Mouse (Mus musculus): ENCODE results near the gene Tifab. TPM values are rescaled to one million over a fixed set of nuclear protein-coding genes. Genes with fewer than 3 reads are reported as not detected.

Gene Tifab
- polyA plus RNA-seq, 1 experiment from 2014 or later, result 0.11 TPM

GRCm38 (mm10) chr13:56139167-56139751 is 39.4 kb downstream of the Tifab start:
- WGBS, result 62% methylated on average over 6 of the region's 6 CpGs
- Histone ChIP-seq H3K27me3 (ENCODE audit: control insufficient read depth, insufficient read depth, low read length) (no peaks in the 10 kb centered on the region), H3K36me3 (ENCODE audit: control insufficient read depth, insufficient read depth, low read length) (no peaks in the 10 kb centered on the region), H3K27ac (ENCODE audit: low read depth, low read length) (no peak overlapping the region), H3K4me2 (ENCODE audit: low read depth, low read length, severe bottlenecking) (no peak overlapping the region), H3K4me1 (replicated peaks; ENCODE audit: control insufficient read depth, insufficient read depth, low read length) (peaks cover 6% of the 10 kb centered on the region; the same call in 1 of the 2 replicates), H3K9ac (ENCODE audit: low read length) (no peak overlapping the region), H3K9me3 (ENCODE audit: control insufficient read depth, low read length) (no peaks in the 10 kb centered on the region), H3K4me3 (ENCODE audit: low read depth, low read length) (no peak overlapping the region)
- no peak for DNase-seq (ENCODE audit: low spot score)
- ATAC-seq (replicated peaks; ENCODE audit: low FRiP score), result no peak

DNA sequence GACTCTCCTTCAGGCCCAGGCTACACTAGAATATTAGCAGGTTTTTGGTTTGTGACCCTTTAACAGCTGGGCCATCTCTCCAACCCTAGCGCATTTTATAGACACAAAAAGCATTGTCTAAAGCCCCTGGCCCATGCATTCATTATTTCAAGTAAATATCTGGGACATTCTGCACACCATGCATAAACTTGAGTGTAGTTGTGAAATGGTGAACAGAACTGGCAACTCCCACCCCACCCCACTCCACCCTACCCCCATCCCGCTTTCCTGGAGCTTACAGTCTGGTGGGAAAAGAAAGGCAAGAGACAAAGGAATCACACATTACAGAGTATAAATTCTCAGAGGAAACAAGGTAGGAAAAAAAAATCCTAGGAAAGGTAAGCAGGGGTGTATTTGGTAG is 42.5 kb downstream of the Tifab start, which contains the start of gene H2afy:
Gene H2afy, minus strand, starts transcription at position 162 of the 400 bp plus-strand sequence.
- DNase-seq (ENCODE audit: low spot score) (no peak), ATAC-seq (replicated peaks; ENCODE audit: low FRiP score) (no peak)
- peak within 1 kb of the TSS; percentile 90 for H3K4me2 ChIP-seq (ENCODE audit: low read depth, low read length, severe bottlenecking)
- peak within 1 kb of the TSS; percentile 99 for H3K9ac ChIP-seq (ENCODE audit: low read length)
- peak within 1 kb of the TSS; percentile 97 for H3K4me3 ChIP-seq (ENCODE audit: low read depth, low read length)
- no peaks in the 10 kb centered on the region for H3K27me3 ChIP-seq (ENCODE audit: control insufficient read depth, insufficient read depth, low read length)
- peak within 1 kb of the TSS; percentile 71 for H3K27ac ChIP-seq (ENCODE audit: low read depth, low read length)
- H3K4me1 ChIP-seq (replicated peaks; ENCODE audit: control insufficient read depth, insufficient read depth, low read length), result no peaks in the 10 kb centered on the region; the same call in none of the 2 replicates
- H3K36me3 ChIP-seq (ENCODE audit: control insufficient read depth, insufficient read depth, low read length), result no peaks in the 10 kb centered on the region; the same call in 1 of the 2 replicates
- H3K9me3 ChIP-seq (ENCODE audit: control insufficient read depth, low read length), result no peaks in the 10 kb centered on the region
- WGBS, result 78% methylated on average over 2 of the region's 2 CpGs

- peak overlapping the region; percentile 99 for H3K9ac ChIP-seq (ENCODE audit: low read length)
- H3K9me3 ChIP-seq (ENCODE audit: control insufficient read depth, low read length), result no peaks in the 10 kb centered on the region
- no peaks in the 10 kb centered on the region; the same call in 1 of the 2 replicates for H3K36me3 ChIP-seq (ENCODE audit: control insufficient read depth, insufficient read depth, low read length)
- 1% methylated on average over 57 of the region's 89 CpGs for WGBS
- H3K4me2 ChIP-seq (ENCODE audit: low read depth, low read length, severe bottlenecking), result peak overlapping the region; percentile 90
- ATAC-seq (replicated peaks; ENCODE audit: low FRiP score), result peak; percentile 88
- peak; percentile 93 for DNase-seq (ENCODE audit: low spot score)
- H3K4me3 ChIP-seq (ENCODE audit: low read depth, low read length), result peak overlapping the region; percentile 97
- H3K27ac ChIP-seq (ENCODE audit: low read depth, low read length), result peak overlapping the region; percentile 71
- no peaks in the 10 kb centered on the region; the same call in none of the 2 replicates for H3K4me1 ChIP-seq (replicated peaks; ENCODE audit: control insufficient read depth, insufficient read depth, low read length)
- H3K27me3 ChIP-seq (ENCODE audit: control insufficient read depth, insufficient read depth, low read length), result no peaks in the 10 kb centered on the region
Measured at GRCm38 (mm10) chr13:56135231-56136052, 43.2 kb downstream of the Tifab start.

DNA sequence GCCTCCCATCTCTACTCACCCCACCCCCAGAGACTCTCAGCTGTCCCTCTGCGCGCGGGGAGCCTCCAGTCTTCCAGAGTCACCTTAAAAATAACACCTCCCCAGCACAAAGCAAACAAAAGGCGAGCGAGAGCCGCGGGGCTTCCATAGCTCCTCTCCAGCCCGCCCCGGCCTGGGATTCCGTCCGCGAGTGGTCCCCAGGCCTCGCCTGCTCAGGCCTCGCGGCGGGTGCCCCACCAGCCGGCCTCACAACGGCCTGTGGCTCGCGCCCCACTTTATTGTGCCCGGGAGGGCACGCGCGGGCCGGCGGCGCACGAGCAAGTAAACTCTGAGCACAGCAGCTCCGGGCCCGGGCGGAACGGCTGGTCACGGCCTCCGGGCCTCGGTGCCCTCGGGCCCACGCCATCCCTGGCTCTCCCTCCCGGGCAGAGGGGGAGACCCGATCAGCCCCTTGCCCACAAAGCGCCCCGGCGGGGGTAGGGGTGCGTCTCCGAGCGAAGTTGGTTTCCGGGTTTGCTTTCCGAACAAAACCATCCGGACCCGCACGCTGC is 44.0 kb downstream of the Tifab start:
- Histone ChIP-seq H3K9me3 (ENCODE audit: control insufficient read depth, low read length) (no peaks in the 10 kb centered on the region), H3K9ac (ENCODE audit: low read length) (peak overlapping the region; percentile 99), H3K27ac (ENCODE audit: low read depth, low read length) (peak overlapping the region; percentile 71), H3K27me3 (ENCODE audit: control insufficient read depth, insufficient read depth, low read length) (no peaks in the 10 kb centered on the region), H3K4me3 (ENCODE audit: low read depth, low read length) (peak overlapping the region; percentile 97), H3K4me1 (replicated peaks; ENCODE audit: control insufficient read depth, insufficient read depth, low read length) (no peaks in the 10 kb centered on the region; the same call in none of the 2 replicates), H3K4me2 (ENCODE audit: low read depth, low read length, severe bottlenecking) (peak overlapping the region; percentile 90), H3K36me3 (ENCODE audit: control insufficient read depth, insufficient read depth, low read length) (no peaks in the 10 kb centered on the region; the same call in 1 of the 2 replicates)
- WGBS, result under 1% methylated on average over 50 of the region's 50 CpGs
- DNase-seq (ENCODE audit: low spot score) (peak; percentile 77), ATAC-seq (replicated peaks; ENCODE audit: low FRiP score) (peak; percentile 31)

DNA sequence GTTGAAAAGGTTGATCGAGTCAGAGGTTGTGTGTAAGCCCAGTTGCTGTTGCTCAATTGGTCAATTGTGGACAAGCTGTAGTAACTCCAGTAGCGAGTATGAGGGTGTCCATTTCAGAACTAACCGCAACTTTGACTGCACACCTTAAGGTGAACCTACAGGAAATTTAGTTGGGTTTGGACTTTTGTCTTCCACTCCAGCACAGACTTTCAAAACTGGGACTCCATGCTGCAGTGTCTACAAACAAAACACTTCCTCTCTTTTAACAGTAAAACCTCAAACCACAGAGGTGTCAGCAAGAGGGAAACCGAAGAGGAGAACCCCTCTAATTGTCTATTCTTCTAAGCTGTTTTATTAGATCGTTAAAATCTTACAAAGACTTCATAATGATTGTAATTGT is 44.7 kb downstream of the Tifab start:
- Histone ChIP-seq H3K27me3 (ENCODE audit: control insufficient read depth, insufficient read depth, low read length) (no peaks in the 10 kb centered on the region), H3K4me2 (ENCODE audit: low read depth, low read length, severe bottlenecking) (peak overlapping the region; percentile 90), H3K9me3 (ENCODE audit: control insufficient read depth, low read length) (no peaks in the 10 kb centered on the region), H3K9ac (ENCODE audit: low read length) (peak overlapping the region; percentile 99), H3K27ac (ENCODE audit: low read depth, low read length) (no peak overlapping the region), H3K4me3 (ENCODE audit: low read depth, low read length) (peak overlapping the region; percentile 97), H3K36me3 (ENCODE audit: control insufficient read depth, insufficient read depth, low read length) (no peaks in the 10 kb centered on the region; the same call in 1 of the 2 replicates), H3K4me1 (replicated peaks; ENCODE audit: control insufficient read depth, insufficient read depth, low read length) (no peaks in the 10 kb centered on the region; the same call in none of the 2 replicates)
- 56% methylated on average over 5 of the region's 5 CpGs for WGBS
- ATAC-seq (replicated peaks; ENCODE audit: low FRiP score) (no peak), DNase-seq (ENCODE audit: low spot score) (no peak)

GRCm38 (mm10) chr13:56132941-56133340 is 45.7 kb downstream of the Tifab start:
- no peaks in the 10 kb centered on the region for H3K27me3 ChIP-seq (ENCODE audit: control insufficient read depth, insufficient read depth, low read length)
- no peaks in the 10 kb centered on the region for H3K9me3 ChIP-seq (ENCODE audit: control insufficient read depth, low read length)
- H3K9ac ChIP-seq (ENCODE audit: low read length), result no peak overlapping the region
- no peaks in the 10 kb centered on the region; the same call in none of the 2 replicates for H3K4me1 ChIP-seq (replicated peaks; ENCODE audit: control insufficient read depth, insufficient read depth, low read length)
- no peak overlapping the region for H3K27ac ChIP-seq (ENCODE audit: low read depth, low read length)
- H3K4me2 ChIP-seq (ENCODE audit: low read depth, low read length, severe bottlenecking), result no peak overlapping the region
- H3K4me3 ChIP-seq (ENCODE audit: low read depth, low read length), result no peak overlapping the region
- peaks cover 6% of the 10 kb centered on the region for H3K36me3 ChIP-seq (ENCODE audit: control insufficient read depth, insufficient read depth, low read length)
- 88% methylated on average over 7 of the region's 7 CpGs for WGBS
- ATAC-seq (replicated peaks; ENCODE audit: low FRiP score) (no peak), DNase-seq (ENCODE audit: low spot score) (no peak)

- Histone ChIP-seq H3K9me3 (ENCODE audit: control insufficient read depth, low read length) (no peaks in the 10 kb centered on the region), H3K4me3 (ENCODE audit: low read depth, low read length) (no peak overlapping the region), H3K4me1 (replicated peaks; ENCODE audit: control insufficient read depth, insufficient read depth, low read length) (no peaks in the 10 kb centered on the region; the same call in none of the 2 replicates), H3K9ac (ENCODE audit: low read length) (no peak overlapping the region), H3K27ac (ENCODE audit: low read depth, low read length) (no peak overlapping the region; the same call in 1 of the 2 replicates), H3K36me3 (ENCODE audit: control insufficient read depth, insufficient read depth, low read length) (peaks cover 11% of the 10 kb centered on the region), H3K27me3 (ENCODE audit: control insufficient read depth, insufficient read depth, low read length) (no peaks in the 10 kb centered on the region), H3K4me2 (ENCODE audit: low read depth, low read length, severe bottlenecking) (no peak overlapping the region)
- no peak for ATAC-seq (replicated peaks; ENCODE audit: low FRiP score)
- WGBS, result 90% methylated on average over 11 of the region's 11 CpGs
- no peak for DNase-seq (ENCODE audit: low spot score)
Measured at GRCm38 (mm10) chr13:56132326-56132936, 46.3 kb downstream of the Tifab start.

DNA sequence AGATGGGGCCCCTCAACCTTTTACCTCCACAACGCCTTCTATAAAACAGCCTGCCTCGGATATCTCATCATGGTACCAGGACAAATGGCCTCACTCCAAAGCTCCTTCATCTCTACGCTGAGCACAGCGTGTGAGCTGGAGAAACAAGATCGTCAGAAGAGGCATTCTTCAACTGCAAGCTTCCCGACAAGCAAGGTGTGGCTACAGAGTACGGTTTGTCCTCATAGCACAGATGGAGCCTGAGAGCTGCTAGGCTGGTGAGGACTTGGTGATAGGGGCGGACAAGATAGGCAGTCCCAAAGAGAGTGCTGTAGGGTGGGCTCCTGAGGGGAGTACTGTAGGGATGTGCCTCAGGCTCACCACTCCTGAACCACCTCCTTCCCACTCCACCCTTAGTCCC is 48.1 kb downstream of the Tifab start:
- Histone ChIP-seq H3K36me3 (ENCODE audit: control insufficient read depth, insufficient read depth, low read length) (peaks cover 29% of the 10 kb centered on the region), H3K9me3 (ENCODE audit: control insufficient read depth, low read length) (no peaks in the 10 kb centered on the region), H3K27me3 (ENCODE audit: control insufficient read depth, insufficient read depth, low read length) (no peaks in the 10 kb centered on the region), H3K4me3 (ENCODE audit: low read depth, low read length) (no peak overlapping the region), H3K4me2 (ENCODE audit: low read depth, low read length, severe bottlenecking) (no peak overlapping the region), H3K27ac (ENCODE audit: low read depth, low read length) (no peak overlapping the region), H3K9ac (ENCODE audit: low read length) (no peak overlapping the region), H3K4me1 (replicated peaks; ENCODE audit: control insufficient read depth, insufficient read depth, low read length) (no peaks in the 10 kb centered on the region; the same call in none of the 2 replicates)
- DNase-seq (ENCODE audit: low spot score), result no peak
- no peak for ATAC-seq (replicated peaks; ENCODE audit: low FRiP score)
- 93% methylated on average over 8 of the region's 8 CpGs for WGBS

Measured in forebrain, embryonic 11.5 days (tissue).